Mouse (Mus musculus) kidney, adult 9 months (tissue): ENCODE data around the gene Gm49345.
"Not testable (repeated sequence)": the region's sequence is repeated elsewhere in the genome, so short reads cannot be mapped to it uniquely, and the experiment has no call there.

Experiments
- DNase-seq: peaks from one replicate; pipeline ENCODE4 v3.0.0; 2022

Gene Gm49345

DNA sequence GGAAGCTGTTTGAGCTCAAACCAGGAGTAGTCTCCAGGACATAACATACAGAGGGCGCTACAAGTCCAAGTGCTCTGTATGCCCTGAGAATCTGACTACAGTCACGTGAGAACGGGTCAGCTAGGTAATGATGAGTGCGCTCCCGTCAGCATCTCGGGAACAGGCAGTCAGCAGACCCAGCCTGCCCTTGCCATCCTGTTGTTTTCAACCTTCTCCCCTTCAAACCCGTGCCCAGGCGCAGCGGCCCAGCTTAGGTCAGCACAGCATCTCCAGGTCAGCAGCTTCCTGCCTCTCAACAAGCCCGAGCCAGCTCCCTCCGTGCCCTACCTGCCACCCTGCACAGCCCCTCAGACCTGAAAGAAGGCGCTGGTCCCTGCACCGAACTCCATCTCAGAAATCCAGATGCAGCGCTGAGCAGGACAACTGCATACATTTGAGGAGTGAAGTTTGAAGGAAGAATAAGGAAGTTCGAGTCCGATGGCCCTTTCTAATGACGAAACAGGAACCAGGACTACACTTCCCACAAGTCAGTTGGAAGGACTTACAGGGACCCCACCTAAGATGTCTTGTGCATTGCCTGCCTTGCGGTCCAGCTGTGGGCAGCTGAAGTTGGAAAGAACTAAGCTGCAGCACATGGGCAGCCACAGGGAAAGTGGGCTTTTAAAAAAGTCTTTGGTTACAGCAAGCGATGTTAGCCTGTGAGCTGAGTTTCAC is at the start of gene Gm49345, which contains the start of gene Zfp729a:
Gm49345 (minus strand) TSS at position 476 of the 714 bp plus-strand sequence.
Zfp729a (minus strand) TSS at position 498 of the 714 bp plus-strand sequence.
- peak; percentile 94 for DNase-seq

DNA sequence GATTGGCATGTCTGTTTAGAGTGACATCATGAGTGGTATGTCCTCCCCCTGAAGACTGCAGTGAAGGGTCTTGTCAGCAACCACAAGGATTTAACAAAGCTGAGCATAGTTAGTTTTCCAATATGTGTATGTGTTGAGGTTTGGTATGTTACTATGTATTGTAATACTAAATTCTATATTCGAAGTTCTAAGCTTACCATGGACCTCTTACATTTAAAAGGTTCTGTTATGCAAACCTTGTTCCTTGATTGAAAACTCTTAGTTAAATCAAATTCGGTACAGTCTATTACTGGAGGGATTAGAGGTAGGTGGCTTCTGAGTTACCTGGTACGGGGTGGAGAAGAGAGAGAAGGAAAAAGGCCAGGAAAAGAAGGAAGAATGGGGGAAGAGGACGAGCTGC is 49.4 kb upstream of the Gm49345 start, which contains the start of gene Zfp738:
Zfp738 (minus strand) TSS at position 101 of the 400 bp plus-strand sequence.
- no peak for DNase-seq

DNA sequence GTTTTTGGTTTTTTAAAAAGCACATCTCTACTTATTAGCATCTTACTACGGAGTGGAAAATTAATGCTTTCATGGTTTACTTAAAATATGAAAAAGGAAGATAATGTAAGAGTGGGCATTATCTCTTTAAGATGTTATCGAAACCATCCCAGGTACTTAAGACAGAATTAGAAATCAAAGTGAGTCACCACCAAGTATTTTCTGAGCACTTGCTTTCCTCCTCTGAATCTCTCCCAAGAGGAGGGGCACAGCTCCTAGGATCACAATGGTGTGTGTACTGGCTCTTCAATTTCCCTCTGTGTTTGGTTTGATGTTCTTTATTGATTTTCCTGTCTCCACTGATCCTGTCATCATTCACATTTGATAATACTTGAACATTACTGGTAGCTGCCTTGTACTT is 46.3 kb upstream of the Gm49345 start:
- not testable (repeated sequence) for DNase-seq

DNA sequence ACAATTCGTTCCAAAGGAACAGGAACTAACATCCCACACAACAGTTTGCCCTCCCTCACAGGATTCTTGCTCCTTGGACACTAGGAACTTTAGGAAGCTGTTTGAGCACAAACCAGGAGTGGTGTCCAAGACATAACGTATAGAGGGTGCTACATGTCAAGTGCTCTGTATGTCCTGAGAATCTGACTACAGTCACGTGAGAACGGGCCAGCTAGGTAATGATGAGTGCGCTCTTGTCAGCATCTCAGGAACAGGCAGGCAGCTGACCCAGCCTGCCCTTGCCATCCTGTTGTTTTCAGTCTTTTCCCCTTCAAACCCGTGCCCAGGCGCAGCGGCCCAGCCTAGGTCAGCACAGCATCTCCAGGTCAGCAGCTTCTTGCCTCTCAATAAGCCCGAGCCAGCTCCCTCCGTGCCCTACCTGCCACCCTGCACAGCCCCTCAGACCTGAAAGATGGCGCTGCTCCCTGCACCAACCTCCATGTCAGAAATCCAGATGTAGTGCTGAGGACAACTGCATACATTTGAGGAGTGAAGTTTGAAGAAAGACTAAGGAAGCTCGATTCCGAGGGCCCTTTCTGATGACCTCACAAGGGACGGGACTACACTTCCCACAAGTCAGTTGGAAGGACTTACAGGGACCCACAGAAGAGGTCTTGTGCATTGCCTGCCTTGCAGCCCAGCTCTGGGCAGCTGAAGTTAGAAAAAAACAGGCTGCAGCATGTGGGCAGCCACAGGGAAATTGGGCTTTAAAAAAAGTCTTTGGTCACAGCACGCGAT is 45.6 kb upstream of the Gm49345 start:
- DNase-seq = peak; percentile 94

DNA sequence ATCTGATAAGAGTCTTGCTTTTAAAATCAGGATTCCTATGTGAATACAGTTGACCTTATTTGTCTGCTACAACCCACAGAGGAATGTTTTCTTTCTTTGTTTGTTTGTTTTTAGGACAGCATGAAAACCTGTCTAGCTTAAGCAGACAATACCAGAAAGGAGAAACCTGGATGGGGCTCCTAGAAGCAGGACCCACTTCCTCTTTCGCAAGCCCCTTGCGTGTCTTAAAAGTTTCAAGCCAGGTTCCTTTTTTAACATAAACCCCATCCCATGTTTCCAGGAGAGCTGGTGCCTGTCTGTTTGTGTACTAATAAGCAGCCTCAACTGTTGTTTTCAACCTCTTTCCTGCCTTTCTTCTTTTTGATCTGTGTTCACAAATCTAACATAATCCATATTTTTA is 37.3 kb upstream of the Gm49345 start:
- no peak for DNase-seq

DNA sequence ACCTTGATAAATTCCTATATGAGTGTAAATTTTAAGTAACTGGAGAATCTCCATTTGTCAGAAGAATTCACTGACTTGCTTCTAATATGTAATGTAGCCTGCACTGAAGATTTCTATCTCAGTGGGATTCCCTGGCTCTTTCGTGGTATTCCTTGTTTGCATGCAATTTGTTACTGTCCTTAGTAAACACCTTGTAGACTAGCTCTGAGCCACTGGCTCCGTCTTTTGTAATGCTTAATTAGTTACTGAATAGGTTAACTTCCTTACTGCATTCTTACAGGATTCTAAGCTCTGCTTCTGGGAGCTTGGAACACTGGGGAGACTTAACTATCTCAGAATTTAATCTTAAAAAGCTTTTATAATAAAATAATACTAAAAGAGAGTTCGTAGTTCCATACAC is 14.9 kb upstream of the Gm49345 start:
- DNase-seq = no peak

DNA sequence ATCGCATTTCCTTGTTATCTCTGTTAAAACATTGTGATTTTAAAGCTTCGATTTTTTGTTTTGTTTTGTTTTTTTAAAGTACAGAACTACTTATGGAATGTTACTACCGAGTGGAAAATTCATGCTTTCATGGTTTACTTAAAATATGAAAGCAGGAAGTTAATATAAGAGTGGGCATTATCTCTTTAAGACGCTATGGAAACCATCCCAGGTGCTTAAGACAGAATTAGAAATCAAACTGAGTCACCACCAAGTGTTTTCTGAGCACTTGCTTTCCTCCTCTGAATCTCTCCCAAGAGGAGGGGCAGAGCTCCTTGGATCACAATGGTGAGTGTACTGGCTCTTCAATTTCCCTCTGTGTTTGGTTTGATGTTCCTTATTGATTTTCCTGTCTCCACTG is 27.5 kb downstream of the Gm49345 start:
- DNase-seq = no peak

DNA sequence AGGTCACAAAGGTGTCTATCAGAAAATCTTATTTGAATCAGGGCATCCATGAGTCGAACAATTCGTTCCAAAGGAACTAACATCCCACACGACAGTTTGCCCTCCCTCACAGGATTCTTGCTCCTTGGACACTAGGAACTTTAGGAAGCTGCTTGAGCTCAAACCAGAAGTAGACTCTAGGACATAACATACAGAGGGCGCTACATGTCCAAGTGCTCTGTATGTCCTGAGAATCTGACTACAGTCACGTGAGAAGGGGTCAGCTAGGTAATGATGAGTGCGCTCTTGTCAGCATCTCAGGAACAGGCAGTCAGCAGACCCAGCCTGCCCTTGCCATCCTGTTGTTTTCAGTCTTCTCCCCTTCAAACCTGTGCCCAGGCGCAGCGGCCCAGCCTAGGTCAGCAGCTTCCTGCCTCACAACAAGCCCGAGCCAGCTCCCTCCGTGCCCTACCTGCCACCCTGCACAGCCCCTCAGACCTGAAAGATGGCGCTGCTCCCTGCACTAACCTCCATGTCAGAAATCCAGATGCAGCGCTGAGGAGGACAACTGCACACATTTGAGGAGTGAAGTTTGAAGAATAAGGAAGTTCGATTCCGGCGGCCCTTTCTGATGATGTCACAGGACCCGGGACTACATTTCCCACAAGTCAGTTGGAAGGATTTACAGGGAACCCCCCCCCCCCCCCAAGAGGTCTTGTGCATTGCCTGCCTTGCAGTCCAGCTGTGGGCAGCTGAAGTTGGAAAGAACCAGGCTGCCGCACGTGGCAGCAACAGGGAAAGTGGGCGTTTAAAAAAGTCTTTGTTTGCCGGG is 28.3 kb downstream of the Gm49345 start, which contains the start of gene Zfp729b:
Zfp729b (minus strand) TSS at position 642 of the 811 bp plus-strand sequence.
- DNase-seq = peak; percentile 94

DNA sequence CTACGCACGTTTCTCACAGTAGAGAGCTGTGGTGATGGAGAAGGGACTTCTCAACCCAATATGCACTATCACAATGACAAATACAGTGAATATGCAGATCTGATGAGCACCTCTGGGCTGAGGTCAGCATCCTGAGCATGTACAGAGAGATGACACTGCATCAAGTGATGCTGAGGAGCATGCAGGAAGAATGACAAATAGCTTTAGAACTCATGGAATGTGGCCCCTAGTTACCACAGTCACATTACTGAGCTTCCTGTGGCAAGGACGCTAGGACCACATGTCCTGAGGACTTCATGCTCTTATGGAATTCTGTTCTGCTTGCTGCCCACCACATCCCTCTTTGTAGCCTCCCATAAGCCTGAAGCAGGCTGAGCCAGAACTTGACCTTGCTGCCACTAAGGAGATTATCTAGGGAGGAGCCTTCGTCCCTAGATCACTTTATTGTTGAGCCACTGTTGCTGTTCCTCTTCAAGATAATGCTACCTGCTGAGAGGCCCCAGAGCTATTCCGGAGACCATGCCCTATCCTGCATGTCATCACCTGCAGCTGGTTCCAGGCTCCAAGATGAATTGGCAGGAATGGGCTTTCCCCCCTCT is 64.9 kb downstream of the Gm49345 start:
- DNase-seq = no peak

DNA sequence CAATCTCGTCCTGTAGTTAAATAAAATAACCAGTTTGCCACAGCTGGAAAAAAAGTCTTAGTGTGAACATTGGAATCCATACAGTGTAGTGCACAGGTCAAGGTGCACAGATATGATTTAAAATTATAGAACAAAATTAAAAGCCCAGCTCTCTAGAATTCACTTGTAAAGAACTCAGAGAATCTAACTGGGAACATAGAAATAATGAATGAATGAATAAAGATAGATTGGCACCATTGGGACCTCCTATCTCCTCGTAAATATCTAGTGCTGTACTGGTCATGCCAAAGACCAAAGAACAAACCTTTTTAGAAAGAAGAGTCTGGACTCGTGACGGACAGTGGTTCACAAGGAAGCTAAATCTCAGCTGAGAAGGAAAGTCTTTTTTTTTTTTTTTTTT is 83.8 kb downstream of the Gm49345 start, which contains the start of gene Zfp748:
Zfp748 (minus strand) TSS at position 101 of the 400 bp plus-strand sequence.
- no peak for DNase-seq

DNA sequence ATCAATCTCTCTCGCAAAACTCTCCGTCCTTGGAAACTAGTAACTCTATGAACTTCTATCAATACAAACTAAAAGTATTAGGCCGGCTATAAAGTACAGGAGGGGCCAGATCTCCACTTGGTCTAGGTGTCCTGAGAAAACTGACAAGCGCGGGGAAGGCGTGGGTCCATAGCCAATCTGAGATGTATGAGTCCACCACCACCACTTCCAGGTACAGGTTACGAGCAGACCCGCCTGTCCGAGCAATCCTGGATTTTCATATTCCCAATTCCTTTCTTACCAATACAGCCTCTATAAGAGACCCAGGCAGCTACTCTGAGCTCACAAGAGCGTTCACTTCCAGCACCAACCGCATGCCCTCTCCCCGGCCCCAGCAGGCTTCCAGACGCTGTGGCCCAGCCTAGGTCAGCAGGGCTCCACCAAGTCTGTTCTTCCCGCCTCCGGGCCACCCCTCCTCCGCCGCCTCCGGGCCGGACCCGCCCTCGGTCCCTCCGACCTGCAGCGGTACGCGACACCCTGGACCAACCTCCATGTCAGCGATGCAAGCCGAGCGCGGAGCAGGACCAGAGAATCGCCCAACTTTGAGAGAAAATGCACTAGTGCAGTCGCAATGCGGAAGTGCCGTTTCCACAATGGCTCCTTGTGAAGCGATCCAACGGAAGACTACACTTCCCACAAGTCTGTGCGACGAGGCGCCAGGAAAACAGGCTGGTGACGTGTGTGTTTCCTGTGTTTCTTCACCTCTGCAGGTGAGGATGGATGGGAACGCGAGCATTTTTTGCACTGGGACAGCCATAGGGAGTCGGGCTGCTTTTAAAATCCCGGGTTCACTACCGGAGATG is 84.8 kb downstream of the Gm49345 start:
- peak; percentile 93 for DNase-seq

DNA sequence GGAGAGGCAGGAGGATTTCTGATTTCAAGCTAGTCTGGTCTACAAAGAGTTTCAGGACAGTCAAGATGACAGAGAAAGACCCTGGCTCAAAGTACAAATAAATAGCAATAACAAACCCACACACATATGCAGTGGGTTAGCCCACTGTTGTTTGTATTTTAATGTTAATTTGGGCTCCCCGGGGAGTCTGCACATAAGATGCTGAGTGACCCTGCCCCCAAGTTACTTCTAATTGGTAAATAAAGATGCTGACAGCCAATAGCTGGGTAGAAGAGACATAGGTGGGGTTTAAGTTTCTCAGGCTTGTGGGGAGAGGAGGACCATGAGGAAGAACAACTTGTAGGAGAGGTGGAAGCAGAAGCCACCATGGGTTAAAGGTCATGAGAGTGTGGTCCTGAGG is 91.6 kb downstream of the Gm49345 start:
- DNase-seq = no peak
